Mouse (Mus musculus) heart, adult 18-20 months (tissue): ENCODE measurements around the gene Cracr2b. TPM values are rescaled to one million over a fixed set of nuclear protein-coding genes. Genes with fewer than 3 reads are reported as not detected.
A peak's percentile ranks its signal among the peaks of the same experiment; 100 is the strongest.

Experiments
- DNase-seq, 2 experiments: peaks; one replicate each; pipeline ENCODE4 v3.0.0; 2021 to 2022; ENCODE audit warnings: mixed read lengths in 1 of 2
- total RNA-seq, 2 experiments: library from RNA; stranded (reverse); gene quantifications; 2 replicates each; pipeline ENCODE4 v1.2.3; 2021

Gene Cracr2b
- total RNA-seq, 2 experiments from 2014 or later: 22.5 to 23.3 TPM

DNA sequence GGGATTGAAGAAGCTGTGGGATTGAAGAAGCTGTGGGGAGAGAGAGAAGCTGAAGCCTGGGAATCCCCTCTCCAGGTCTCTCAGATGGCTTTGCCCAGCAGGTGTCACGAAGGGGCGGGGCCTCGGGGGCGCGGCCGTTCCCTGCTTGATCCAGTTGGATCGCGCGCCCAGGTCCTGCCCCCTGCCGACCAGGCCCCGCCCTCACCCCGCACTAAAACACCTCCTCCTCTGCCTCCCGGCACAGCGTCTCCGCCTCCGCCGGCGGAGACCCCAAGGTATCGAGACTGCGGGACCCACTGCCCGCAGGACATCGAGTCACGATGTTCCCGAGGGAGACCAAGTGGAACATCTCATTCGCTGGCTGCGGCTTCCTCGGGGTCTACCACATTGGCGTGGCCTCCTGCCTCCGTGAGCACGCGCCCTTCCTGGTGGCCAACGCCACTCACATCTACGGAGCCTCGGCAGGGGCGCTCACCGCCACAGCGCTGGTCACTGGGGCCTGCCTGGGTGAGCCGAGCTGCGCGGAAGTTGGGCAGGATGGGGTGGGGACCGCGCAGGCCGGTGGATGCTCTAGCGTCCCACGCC, 5.8 kb upstream of the Cracr2b start, which contains the start of gene Pnpla2:
Pnpla2 (plus strand) TSS at position 232 of the 585 bp plus-strand sequence.
- peak; percentile 96 to 97 for DNase-seq

DNA sequence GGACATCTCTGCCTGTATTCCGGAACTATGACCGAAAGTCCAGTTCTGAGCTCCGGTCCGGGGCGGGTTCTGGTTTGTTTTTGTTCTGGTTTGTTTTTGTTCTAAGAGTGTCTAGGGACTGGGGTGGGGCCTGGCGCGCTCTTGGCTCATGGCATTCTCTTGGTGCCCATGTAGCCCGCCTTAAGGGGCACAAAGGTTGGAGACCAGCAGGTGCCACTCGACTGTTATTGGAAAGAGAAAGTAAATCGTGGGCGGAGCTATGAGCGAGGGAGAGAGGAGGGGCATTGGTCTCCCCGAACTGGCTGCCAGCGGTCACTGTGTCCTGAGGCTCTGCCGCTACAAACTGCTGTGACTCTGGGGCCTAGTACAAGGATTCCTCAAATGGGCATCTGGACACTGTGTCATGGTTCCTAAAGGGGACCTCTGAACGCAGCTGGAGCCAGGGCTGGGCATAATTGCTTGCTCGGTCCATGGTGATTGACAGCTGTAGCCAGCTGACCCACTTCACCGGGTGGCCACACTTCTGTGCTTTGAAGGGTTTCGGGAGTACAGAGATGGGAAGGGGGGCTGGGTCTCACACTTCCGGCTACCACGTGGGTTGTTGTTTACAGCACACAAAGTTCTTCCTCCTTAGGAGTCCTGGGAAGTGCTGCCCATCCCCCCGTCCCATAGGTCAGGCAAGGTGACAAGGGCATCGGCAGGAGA, 5.1 kb upstream of the Cracr2b start:
- DNase-seq: peak; percentile 93

DNA sequence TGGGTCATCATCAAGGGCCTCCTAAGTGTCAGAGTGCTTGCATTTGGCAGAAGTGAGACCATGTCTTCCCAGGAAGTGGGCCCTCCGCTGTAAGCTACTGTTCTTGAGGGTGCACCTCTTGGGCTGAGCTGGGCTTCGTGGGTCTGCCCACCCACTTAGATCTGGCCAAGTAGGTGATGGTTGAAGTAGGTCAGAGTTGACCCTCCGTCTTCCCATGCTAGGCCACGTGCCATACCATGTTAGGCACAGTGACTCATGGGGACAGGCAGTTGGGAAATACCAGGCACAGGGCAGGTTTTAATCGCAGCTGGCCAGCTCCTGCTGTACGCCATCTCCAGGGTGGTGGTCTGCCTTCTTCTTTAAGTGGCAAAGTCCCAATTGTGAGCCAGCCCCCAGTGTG, 4.2 kb upstream of the Cracr2b start:
- DNase-seq: peak; percentile 74 to 79

DNA sequence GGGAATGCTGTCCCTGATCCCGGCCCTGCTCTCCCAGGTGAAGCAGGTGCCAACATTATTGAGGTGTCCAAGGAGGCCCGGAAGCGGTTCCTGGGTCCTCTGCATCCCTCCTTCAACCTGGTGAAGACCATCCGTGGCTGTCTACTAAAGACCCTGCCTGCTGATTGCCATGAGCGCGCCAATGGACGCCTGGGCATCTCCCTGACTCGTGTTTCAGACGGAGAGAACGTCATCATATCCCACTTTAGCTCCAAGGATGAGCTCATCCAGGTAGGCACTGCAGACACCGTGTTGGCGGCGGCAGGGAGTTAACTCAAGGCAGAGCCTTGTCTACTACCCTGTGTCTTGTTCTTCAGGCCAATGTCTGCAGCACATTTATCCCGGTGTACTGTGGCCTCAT, 3.7 kb upstream of the Cracr2b start:
- peak in 1 of 2 experiments; percentile 37 for DNase-seq

DNA sequence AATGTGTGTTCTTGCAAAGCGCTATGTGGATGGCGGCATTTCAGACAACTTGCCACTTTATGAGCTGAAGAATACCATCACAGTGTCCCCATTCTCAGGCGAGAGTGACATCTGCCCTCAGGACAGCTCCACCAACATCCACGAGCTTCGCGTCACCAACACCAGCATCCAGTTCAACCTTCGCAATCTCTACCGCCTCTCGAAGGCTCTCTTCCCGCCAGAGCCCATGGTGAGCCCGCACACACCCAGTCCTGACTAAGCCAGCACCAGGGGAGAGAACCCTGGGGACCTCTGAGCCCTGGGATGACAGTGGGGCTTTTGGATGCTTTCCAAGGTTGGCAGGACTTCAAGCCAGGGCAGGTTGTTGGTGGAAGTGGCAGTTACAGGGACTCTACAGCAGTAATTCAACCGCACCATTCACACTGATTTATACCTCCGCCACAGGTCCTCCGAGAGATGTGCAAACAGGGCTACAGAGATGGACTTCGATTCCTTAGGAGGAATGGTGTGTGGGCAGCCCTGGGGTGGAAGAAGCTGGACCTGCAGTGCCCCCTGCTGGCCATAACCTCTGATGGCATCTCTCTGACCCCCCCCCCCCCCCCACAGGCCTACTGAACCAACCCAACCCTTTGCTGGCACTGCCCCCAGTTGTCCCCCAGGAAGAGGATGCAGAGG, 2.8 kb upstream of the Cracr2b start:
- DNase-seq: peak; percentile 65 to 76

DNA sequence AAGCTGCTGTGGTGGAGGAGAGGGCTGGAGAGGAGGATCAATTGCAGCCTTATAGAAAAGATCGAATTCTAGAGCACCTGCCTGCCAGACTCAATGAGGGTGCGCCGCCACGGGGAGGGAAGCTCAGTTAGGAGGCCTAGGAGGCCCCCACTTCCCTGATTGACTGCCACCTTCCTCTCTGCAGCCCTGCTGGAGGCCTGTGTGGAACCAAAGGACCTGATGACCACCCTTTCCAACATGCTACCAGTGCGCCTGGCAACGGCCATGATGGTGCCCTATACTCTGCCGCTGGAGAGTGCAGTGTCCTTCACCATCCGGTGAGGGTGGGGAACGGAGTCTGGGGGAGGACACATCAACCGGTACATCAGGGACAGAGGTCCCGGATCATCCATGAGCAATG, 2.2 kb upstream of the Cracr2b start:
- DNase-seq: no peak

DNA sequence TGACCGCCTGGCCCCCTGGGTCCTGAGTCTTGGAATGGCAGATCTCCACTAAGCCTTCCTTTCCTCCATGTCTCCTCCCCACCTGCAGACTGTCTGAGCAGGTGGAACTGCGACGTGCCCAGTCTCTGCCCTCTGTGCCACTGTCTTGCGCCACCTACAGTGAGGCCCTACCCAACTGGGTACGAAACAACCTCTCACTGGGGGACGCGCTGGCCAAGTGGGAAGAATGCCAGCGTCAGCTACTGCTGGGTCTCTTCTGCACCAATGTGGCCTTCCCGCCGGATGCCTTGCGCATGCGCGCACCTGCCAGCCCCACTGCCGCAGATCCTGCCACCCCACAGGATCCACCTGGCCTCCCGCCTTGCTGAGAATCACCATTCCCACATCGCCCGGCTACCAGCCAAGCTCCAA, 1.6 kb upstream of the Cracr2b start:
- peak; percentile 31 to 33 for DNase-seq

DNA sequence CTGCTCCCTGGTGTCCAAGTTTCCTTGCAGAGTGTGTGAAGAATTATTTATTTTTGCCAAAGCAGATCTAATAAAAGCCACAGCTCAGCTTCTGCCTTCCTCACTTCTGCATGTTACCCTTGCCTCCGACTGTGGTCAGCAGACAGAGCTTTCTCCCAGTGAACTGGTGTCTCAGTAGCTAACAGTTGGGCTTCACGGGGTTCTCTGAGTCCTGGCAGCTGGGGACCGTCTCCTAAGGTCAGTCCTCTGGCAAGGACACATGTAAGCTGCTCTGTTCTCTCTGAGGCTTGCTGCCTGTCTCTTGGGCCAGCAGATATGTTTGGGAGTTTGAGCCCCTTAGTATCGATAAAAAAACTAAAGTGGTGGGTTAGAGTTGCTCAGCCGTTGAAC, 898 bp upstream of the Cracr2b start:
- DNase-seq: peak in 1 of 2 experiments; percentile 60

DNA sequence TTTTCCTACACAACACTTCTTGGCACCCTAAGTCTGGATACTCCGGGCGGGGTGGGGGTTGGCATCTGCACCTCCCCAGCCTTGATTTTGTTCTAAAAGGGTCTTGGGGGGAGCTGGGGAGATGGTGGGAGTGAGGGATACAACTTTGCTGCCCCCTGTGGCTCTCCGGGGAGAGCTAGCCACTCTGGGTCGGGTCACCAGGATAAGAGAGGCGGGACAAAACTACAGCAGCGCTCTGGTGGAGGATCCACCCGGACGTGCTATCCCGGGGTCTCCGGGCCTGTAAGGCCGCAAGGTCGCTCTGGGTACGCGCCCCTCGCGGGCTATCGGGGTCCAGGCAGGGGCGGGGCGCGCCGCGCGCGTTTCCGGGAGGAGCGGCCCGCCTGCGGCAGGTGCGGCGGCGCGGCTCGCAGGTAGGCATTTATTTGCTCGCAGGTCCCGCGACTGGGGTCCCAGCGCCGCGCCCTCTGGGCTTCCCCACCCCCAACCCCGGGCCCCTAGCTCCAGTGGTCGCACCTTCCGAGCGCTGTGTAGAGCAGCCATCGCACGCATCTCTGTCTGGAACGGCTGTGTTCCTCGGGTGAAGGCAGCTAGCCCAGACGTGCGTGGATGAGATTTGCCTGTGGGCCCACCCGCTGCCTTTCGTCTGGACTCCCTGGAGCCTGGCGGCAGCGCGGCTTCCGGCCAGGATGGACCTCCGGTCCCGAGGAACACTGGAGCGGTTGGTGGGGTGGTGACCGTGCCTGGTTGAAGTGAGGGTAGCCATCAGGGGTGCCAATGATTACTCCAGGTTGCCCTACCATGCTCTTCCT, 833 bp downstream of the Cracr2b start:
- DNase-seq: peak; percentile 62 to 66

DNA sequence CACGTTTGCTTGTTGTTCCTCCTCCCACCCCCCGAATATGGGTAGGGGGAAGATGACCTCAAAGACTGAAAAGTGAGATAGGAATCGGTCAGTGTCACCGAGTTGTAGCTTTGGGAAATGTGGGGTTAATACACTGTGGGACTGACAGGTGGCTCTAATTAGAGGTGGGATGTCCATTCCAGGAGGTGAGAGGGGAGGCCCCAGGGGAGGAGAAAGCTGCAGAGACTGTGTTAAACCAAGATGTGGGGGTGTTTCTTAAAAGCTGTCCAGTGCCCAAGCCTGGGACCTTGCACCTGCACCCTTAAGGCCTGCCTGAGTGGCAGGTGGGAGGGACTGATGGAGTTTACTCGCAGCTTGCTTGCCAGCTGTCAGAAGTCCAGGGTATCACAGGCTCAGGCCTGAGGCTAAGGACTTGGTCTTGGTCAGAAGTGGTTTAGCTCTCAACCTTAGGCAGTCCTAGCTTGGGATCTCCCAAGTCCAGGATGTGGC, 1.5 kb downstream of the Cracr2b start:
- DNase-seq: peak; percentile 64

DNA sequence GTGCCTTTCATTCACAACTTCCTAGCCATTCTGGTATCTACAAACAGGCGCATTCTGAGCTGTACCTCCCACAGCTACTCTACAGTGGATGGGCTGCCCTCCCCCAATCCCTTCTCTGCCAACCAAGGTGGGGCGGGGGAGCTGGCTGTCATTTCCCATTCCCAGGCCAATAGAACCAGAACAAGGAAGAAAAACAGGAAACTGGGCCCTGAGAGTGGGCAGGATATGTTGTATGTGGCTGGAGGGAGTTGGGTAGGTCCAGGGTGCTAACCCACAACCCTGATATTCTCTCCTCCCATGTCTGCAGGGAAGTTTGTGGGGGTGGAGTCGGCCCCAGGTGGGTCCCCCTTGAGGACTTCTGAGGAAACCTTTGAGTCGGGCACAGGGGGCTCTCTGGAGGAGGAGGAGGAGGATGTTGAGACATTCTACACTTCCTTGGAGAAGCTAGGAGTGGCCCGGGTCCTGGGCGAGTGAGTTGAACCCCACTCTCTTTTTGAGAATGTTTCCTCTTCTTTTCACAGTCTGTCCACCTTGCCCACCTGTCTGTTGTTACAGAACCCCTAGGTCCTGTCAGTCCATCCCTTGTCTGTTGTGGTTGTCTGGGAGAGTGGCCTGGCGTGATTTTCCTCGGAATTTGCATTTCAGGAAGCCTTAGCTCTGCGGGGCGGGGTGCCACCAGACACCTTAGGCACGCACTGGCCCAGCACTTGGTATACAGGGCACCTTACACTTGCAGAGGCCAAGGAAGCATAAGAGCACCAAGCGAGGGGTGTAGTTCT, 3.1 kb downstream of the Cracr2b start:
- DNase-seq: peak; percentile 84 to 92

DNA sequence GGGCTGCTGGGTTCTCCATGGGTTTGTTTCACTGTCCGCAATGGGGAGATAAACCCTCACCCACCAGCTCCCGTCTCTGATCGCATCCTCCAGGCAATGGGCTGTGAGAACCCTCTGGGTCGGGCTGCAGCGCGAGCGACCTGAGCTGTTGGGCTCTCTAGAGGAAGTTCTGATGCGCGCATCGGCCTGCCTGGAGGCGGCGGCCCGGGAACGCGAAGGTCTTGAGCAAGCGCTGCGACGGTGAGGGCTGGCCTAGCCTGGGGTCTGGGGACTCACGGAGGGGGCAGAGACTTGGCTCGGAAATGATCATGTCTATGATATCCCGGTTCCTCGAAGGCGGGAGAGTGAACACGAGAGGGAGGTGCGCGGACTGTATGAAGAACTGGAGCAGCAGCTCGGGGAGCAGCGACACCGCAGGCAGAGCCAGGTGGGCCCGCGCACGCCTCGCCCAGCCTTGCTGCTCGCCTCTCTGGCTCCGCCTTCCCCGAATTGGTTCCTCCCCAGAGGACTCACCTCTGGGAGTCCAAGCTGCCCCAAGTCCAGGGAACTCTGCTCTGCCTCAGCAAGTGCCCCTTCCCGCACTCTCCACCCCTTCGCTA, 3.8 kb downstream of the Cracr2b start:
- DNase-seq: peak; percentile 53 to 54

DNA sequence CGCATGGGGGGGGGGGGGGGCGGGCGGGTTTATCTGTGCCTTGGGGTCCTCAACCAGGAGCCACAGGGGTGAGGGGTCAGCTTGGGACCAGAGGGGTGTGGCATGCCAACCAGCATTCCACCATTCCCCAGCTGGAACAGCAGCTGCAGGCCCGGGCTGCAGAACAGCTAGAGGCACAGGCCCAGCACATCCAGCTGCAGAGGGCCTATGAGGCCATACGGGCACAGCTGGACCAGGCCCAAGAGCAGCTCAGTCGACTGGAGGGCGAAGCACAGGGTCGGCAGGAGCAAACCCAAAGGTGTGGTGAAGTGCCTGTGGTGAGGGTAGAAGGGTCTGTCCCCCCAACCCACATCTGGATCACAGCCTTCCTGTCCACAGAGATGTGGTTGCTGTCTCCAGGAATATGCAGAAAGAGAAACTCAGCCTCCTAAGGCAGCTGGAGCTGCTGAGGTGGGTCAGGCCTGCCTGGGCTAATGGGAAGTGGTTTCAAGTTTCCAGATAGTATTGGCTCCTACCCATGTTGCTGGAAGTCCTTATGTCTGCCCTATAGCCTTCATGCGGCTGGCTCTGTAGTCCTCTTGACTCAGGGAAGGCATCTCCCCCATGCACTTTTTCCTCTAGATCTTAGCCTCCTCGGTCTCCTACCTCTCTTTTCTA, 4.6 kb downstream of the Cracr2b start:
- peak in 1 of 2 experiments; percentile 40 for DNase-seq

DNA sequence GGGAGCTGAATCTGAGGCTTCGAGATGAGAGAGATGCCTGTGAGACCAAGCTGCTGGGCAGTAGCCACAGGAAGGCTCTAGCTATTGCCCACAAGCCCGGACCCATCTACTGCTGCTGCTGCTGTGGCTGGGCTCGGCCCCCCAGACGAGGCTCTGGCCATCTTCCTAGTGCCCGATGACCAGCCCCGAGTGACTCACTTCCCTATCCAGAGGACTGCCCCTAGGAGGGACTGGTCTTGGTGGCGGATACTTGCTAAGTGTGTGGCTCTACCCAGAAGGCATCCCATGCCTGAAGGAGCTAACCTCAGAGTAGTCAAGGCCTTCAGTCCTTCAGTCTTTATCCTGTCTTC, 5.1 kb downstream of the Cracr2b start:
- peak; percentile 56 to 75 for DNase-seq

DNA sequence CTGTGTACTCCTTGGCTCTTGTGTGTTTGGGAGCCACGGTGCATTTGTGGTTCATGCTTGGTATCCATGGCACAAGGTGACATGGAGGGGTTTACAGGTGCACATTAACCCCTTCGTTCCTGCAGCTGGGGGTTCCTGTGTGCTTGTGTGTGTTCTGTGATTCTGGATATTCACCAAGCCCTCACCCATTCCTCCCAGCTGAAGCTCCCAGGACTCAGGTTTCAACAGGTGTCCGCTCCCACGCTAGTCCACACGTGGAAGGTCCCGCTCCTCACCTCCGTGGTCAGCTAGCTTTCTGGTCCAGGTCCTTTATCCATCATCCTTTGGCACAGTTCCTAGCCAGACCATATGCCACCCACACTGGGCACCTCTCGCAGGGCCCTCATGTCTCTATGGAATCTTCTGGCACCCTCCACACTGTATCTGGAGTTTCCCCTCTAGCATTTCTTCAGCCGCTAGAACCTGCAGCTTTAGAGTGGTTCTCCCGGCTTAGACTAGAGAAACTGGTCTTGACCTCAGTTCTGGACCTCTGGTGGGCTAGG, 5.8 kb downstream of the Cracr2b start:
- no peak for DNase-seq

DNA sequence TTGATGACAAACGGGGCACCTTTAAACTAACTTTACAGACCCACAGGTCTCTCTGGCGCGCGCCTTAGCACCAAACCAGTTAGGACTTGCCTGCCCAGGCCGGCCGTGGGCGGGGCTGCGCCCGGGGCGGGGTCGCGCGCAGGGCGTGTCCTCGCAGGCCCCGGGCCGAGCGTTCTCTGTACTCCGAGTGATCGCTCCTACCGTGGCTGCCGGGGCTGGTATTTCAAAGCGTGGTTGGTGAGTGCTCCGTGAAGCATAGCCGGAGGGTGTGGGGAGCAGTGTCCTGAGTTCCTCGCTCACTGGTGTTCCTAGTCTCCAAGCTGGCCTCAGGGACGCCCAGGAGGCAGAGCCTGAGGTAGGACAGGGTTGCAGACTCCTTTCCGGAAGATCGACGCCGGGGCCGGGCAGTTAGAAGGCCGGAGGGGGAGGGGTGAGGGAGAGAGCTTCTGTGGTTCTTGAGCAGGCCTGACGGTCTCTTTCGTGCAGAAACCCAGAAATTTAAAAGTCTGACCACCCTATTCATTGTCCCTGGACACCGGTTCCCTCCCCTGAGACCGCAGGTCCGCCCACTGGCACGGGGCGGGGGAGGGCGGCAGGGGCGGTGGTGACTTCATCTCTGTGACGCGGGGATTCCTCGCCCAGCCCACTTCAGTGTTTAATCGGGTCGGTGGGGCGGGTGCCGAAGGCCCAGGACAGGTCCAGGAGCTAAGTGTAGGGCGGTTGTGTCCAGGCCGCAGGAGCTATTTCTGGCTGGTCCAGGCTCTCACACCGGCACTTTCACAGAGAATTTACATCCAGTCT, 6.5 kb downstream of the Cracr2b start, which contains the start of gene Cd151:
Cd151 (plus strand) TSS at position 163 of the 801 bp plus-strand sequence.
- peak; percentile 93 to 94 for DNase-seq

DNA sequence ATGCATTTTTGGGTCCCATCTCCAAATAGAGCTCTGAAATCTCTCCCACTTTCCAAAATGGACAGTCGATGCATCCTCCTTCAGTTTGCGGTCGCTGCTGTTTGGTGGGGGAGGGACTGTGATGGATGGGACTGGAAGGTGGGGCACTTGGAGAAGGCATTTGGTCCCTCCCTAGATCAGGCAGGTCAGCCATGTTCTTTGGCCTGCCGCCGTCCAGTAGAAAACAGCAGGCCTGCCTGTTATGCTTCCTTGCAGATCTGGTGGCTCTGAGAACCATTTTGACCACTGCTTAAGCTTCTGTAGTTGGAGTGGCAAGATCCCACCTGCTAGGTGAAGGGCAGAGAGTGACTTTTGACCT, 7.2 kb downstream of the Cracr2b start:
- DNase-seq: peak in 1 of 2 experiments; percentile 52

DNA sequence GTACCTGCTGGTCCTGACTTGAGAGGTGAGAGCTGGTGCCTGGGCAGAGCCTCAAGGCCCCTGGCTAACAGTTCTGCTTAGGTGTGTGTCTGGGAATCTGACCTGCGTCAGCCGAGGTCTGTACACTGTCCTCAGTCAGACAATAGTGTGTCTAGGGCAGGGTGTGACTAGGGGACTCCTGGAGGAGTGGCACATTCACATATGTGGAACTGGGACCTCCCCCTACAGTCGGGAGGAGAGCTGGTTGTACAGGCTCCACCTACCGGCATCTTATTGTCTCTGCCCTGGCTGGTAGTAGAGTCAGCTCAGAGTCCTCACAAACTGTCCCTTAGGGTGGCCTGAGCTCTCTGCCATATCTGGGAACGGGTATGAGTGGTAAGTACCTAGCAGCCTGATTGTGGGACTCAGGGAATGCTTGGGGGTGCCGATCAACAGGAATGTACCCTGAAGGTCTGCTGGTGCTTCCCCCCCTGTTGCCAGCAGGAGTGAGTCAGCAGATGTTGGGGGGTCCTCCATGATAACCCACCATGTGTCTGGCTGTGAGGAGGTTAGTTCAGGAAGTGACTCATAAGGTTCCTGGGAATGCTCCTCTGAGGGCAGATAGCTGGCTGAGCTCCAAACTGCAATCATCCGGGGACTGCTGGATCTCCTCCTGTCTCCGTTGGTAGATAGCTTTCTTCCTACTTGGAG, 7.8 kb downstream of the Cracr2b start:
- DNase-seq: peak; percentile 81 to 90

DNA sequence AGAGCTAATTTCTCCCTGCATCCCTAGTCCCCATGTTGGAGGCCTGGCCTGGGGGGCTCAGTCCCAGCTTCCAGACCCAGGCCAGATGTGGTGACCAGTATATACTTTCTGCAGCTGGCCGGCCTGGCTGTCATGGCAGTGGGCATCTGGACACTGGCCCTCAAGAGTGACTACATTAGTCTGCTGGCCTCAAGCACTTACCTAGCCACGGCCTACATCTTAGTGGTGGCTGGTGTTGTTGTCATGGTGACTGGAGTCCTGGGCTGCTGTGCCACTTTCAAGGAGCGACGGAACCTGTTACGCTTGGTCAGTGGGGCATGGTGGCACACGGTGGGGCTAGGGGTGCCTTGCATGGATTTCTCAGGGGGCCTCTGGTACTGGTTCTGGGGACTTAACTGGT, 8.5 kb downstream of the Cracr2b start:
- no peak for DNase-seq
